Mouse (Mus musculus) heart, adult 8-10 months (tissue): Measurements from ENCODE around the gene Metrnl. TPM values are rescaled to one million over a fixed set of nuclear protein-coding genes. Genes with fewer than 3 reads are reported as not detected.
"Not testable (repeated sequence)": the region's sequence is repeated elsewhere in the genome, so short reads cannot be mapped to it uniquely, and the experiment has no call there.

ENCODE experiments used
- DNase-seq: peaks from one replicate; pipeline ENCODE4 v3.0.0; 2022; ENCODE audit warnings: low spot score
- total RNA-seq, 4 experiments: library from RNA; stranded (reverse); gene quantifications; 2 replicates each; pipeline ENCODE4 v1.2.4; 2022

Gene Metrnl
- total RNA-seq = 10 to 100 TPM; 15.1 to 20.3 (median 19.2) TPM

DNA sequence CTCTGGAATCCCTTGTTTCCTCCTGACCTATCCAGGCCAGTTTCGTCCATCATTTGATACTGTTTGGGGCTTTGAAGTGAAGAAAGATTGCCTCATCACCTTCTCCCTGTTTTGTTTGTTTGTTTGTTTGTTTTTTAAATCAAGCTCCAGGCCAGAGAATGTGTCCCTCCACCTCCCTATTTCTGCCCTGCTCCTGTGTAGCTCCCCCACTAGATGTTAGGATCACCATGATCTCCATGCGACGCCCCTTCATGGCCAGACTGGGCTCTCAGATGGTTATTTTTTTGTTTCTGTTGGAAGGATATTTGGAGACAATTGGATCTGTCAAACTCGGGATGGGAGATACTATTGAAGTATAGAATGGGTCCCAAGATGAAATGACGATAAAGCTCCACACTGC is at the start of gene Metrnl:
Metrnl (plus strand) TSS at position 301 of the 400 bp plus-strand sequence.
- no peak for DNase-seq

- no peak for DNase-seq
These were observed 49.8 kb upstream of the Metrnl start for GRCm38 (mm10) chr11:121651556-121651955.

GRCm38 (mm10) chr11:121651983-121652382 is 49.4 kb upstream of the Metrnl start:
- peak; percentile 57 for DNase-seq

- peak; percentile 68 for DNase-seq
These were observed 48.6 kb upstream of the Metrnl start for GRCm38 (mm10) chr11:121652547-121653305.

DNA sequence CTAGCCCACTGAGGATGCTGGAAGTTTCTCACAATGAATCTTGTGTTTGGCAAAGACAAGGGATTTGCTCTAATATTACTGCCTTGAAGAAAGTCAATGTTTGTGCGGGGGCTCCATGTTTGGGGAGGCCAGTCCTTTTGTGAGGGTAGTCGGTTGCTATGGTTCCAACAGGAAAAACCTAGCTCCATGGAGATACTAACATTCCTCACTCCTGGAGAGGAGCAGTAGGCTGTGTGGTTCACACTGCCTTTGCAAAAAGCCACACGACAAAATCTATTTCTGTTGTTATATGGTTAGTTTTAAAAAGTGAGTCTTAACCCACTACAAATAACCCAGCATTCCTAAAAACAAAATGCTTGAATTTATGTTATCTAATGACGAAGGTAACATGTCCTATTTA is 47.7 kb upstream of the Metrnl start:
- no peak for DNase-seq

GRCm38 (mm10) chr11:121654406-121654945 is 46.9 kb upstream of the Metrnl start:
- DNase-seq = no peak

DNA sequence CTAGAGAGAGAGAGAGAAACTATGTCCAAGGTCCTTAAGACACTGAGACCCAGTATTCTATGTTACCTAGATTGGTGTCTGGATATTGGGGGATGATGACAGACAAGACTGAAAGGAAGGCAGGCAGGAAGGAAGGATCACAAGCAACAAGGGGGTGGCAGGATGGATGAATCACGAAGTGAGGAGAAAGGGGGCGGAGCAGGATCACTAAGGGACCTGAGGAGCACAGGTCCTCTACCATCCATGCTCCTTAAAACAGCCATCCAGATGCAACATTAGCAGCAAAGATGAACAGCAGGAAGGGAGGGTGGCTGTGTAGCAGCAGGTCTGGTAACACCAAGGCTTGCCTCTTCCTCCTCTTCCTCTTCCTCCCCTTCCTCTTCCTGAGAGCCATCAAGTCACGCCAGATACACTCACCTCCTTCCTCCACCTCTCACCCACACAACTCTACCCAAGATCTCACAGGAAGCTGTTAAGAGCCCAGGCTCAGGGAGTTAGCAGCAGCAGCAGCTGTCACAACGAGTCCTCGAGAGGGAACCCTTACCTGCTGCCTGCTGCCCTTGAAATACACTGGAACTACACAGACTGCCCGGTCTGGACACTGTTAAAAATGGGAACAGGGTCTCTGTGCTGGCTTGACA is 46.1 kb upstream of the Metrnl start:
- DNase-seq = no peak

DNA sequence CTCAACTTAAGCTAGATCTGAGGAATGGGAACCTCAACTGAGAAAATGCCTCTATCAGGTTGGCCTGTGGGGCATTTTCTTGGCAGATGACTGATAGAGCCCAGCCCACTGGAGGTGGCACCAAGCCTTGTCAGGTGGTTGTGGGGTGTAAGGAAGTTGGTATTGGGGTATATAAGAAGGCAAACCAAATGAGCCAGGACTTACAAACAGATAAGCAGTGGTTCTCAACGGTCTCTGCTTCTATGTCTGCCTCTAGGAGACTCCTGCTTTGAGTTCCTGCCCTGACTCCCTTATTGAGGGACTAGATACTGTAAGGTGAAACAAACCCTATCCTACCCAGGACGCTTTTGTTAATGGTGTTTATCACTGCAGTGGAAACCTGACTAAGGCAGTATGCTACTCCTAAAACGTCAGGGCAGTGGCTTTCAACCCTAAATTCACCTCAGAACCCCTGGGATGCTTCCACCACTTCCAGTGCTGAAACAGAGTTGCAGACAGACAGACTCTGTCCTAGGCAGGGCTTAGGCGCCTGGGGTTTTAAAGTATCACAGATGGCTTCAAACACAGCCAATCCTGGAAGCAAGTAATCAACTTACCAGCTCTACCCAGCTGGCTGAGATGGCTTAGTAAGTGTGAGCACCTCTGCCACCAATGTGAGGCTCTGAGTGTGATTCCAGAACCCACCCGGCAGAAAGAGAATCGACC is 45.4 kb upstream of the Metrnl start:
- DNase-seq = no peak

DNA sequence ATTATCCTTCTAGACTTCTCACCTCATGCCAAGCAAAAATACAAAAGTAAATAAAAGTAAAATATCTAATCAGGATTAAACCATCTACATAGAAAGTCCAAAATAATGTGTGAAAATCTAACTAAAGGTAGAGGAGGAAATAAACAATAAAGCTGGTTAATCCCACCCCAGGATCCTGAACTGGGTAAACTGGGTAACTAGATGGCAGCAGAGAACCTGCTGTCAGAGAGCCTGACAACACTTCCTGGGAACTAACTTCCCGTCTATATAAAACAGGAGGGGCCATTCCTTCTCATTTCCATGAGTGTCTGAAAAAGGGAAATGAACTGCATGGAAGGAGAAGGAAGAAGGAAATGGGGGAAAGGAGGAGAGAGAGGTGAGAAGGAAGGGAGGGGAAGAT is 43.2 kb upstream of the Metrnl start:
- DNase-seq = no peak

GRCm38 (mm10) chr11:121660604-121661003 is 40.7 kb upstream of the Metrnl start:
- DNase-seq = not testable (repeated sequence)

- no peak for DNase-seq
These were observed 40.2 kb upstream of the Metrnl start for GRCm38 (mm10) chr11:121661116-121661515.

GRCm38 (mm10) chr11:121667541-121667940 is 33.8 kb upstream of the Metrnl start:
- no peak for DNase-seq

GRCm38 (mm10) chr11:121668776-121669175 is 32.6 kb upstream of the Metrnl start:
- no peak for DNase-seq

GRCm38 (mm10) chr11:121670926-121671325 is 30.4 kb upstream of the Metrnl start:
- no peak for DNase-seq

GRCm38 (mm10) chr11:121672312-121672989 is 28.9 kb upstream of the Metrnl start:
- no peak for DNase-seq

GRCm38 (mm10) chr11:121672990-121673572 is 28.3 kb upstream of the Metrnl start, which contains the start of gene B3gntl1:
Gene B3gntl1, minus strand, starts transcription at chr11:121673153.
- DNase-seq = peak; percentile 99

DNA sequence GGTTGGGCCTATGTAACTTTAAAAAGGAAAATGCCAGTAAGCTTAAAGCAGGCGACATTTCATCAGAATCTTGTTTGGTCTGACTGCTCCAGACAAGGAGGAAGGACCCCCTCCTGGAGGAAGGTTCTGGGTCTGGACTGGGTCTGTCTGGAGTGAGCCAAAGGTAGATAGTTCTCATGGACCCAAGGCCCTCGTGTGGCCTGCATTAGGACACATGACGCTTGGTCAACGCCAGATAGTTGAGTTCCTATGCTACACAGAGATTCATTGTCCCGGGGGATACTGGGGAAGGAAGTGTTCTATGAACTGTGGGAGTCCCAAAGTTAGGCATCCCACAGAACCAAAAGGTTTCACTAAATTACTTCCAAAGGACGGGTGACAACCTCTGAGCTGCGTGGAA is 27.7 kb upstream of the Metrnl start:
- DNase-seq = no peak

DNA sequence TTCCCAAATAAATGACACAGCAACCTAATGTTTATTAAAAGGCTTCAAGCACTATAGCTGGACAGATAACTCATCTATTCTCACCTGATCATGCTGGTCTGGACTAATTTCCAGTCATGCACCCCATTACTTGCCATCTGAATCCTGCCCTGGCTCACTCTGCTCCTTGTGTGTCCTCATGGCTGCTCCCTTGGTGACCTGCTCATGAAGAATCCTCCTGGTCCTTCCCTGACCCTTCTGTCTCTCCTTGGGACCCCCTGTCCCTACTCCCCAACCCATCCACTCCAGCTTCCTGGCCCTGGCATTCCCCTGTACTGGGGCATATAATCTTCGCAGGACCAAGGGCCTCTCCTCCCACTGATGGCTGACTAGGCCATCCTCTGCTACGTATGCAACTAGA is 24.5 kb upstream of the Metrnl start:
- DNase-seq = no peak

DNA sequence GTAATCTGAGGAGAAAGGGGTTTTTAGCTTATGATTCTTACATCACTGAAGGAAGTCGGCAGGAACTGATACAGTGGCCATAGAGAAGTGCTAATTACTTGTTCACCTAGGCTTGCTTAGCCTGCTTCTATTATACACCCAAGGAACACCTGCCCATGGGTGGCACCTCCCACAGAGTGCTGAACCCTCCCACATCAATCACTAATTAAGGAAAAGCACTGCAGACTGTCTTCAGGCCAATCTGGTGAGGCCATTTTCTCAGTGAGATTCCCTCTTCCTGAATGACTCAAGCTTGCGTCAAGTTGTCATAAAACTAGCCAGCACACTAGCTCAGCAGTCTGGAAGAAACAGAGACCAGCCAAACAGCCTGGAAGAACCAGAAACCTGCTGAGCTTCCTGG is 21.8 kb upstream of the Metrnl start:
- DNase-seq = no peak

DNA sequence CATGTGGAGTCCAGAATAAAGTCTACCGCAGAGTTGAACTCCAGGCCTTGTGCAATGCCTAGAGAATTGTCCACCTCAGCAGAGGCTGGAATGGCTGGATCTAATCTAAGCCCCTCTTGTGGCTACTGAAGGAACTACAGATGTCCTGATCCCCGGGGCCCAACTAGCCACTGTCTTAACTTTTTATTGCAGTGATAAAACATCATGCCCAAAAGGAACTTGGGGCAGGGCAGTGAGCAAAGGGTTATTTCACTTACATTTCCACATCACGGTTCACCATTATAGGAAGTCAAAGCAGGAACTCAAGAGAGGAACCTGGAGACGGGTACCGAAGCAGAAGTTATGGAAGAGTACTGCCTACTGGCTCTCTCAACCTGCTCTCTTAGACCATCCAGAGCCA is 20.6 kb upstream of the Metrnl start:
- peak; percentile 30 for DNase-seq

GRCm38 (mm10) chr11:121683243-121683642 is 18.1 kb upstream of the Metrnl start:
- no peak for DNase-seq
